Mouse (Mus musculus) limb, embryonic 10.5 days (tissue): ENCODE measurements around the gene Aqp11. TPM values are rescaled to one million over a fixed set of nuclear protein-coding genes. Genes with fewer than 3 reads are reported as not detected.

Experiments used
- DNase-seq: peaks from one replicate; pipeline ENCODE4 v3.0.0-alpha.2; 2017; ENCODE audit warnings: low spot score
- H3K27ac ChIP-seq: fragments of 300-500 bp; sonication (generic); 2 replicates; pipeline ENCODE4 v1.5.1; 2016; ENCODE audit warnings: mild to moderate bottlenecking
- H3K27me3 ChIP-seq: fragments of 300-500 bp; sonication (generic); 2 replicates; pipeline ENCODE4 v1.6.1; 2016; ENCODE audit warnings: low read depth, mild to moderate bottlenecking; ENCODE audit not compliant: poor library complexity, severe bottlenecking
- H3K36me3 ChIP-seq: fragments of 300-500 bp; sonication (generic); 2 replicates; pipeline ENCODE4 v1.6.1; 2016; ENCODE audit warnings: mild to moderate bottlenecking, moderate library complexity
- H3K4me1 ChIP-seq: fragments of 300-500 bp; sonication (generic); 2 replicates; pipeline ENCODE4 v1.6.1; 2016
- H3K4me3 ChIP-seq: fragments of 300-500 bp; sonication (generic); 2 replicates; pipeline ENCODE4 v1.5.1; 2016; ENCODE audit warnings: mild to moderate bottlenecking, moderate library complexity
- H3K9me3 ChIP-seq: fragments of 300-500 bp; sonication (generic); replicated peaks from 2 replicates; pipeline ENCODE4 v1.6.1; 2016; ENCODE audit warnings: mild to moderate bottlenecking
- WGBS: fragments of 180-500 bp; shearing (Covaris S2); methylation state at CpG from one replicate; pipeline ENCODE4 v1.1.7; 2016; 5-methylcytosine and 5-hydroxymethylcytosine counted together
- polyA plus RNA-seq: library from polyadenylated mRNA; unstranded; fragments of >200 nt; fragmentation: Nextera tagmentation; extraction: Ambion mirVana; gene quantifications from 2 replicates; pipeline ENCODE4 v1.2.1, GENCODE M21; 2016

Aqp11 gene
- polyA plus RNA-seq, 1 experiment from 2014 or later = 2.9 TPM

DNA sequence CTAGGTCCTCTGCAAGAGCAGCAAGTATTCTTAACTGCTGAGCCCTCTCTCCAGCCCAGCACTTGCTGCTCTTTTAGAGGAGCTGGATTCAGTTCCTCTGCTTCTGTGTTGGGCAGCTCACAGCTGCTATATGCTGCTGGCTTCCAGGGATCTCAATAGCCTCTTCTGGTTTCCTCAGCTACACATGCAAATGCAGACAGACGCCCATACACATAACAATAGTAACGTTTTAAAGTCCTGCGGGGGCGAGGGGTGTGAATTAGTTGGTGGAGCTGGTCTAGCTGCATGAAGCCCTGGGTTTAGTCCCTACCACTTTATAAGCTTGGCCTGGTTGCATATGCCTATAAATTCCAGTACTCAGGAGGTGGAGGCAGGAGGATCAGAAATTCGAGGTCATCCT, 19.0 kb downstream of the Aqp11 start:
- WGBS = 88% methylated on average over 5 of the region's 5 CpGs
- H3K4me3 ChIP-seq = no peak overlapping the region
- no peaks in the 10 kb centered on the region for H3K27me3 ChIP-seq
- no peak overlapping the region for H3K27ac ChIP-seq
- no peaks in the 10 kb centered on the region for H3K4me1 ChIP-seq
- H3K36me3 ChIP-seq = peaks cover 86% of the 10 kb centered on the region
- DNase-seq = no peak
- no peaks in the 10 kb centered on the region for H3K9me3 ChIP-seq

DNA sequence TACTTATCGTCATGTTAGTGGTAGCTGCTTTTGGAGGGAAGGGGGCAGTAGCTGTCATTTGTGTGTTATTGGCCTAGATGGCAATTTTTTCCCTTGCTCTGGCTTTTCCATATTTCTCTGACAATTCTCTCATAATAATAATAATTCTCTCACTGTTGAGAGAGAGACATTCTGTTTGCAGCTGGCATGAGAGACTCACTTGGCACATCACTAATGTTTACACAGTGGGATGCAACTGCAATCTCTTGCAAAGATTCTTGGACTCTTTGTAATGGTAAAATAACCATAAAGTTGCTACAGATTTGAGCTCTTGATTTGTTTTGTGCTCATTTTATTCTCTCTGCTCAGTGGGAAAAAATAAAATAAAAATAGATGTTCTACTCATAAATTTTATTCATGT, 20.8 kb downstream of the Aqp11 start:
- no peak overlapping the region for H3K27ac ChIP-seq
- H3K27me3 ChIP-seq = no peaks in the 10 kb centered on the region
- H3K36me3 ChIP-seq = peaks cover 92% of the 10 kb centered on the region
- 92% methylated on average over 1 of the region's 1 CpGs for WGBS
- H3K4me3 ChIP-seq = no peak overlapping the region
- no peaks in the 10 kb centered on the region for H3K9me3 ChIP-seq
- no peak for DNase-seq
- no peaks in the 10 kb centered on the region for H3K4me1 ChIP-seq

DNA sequence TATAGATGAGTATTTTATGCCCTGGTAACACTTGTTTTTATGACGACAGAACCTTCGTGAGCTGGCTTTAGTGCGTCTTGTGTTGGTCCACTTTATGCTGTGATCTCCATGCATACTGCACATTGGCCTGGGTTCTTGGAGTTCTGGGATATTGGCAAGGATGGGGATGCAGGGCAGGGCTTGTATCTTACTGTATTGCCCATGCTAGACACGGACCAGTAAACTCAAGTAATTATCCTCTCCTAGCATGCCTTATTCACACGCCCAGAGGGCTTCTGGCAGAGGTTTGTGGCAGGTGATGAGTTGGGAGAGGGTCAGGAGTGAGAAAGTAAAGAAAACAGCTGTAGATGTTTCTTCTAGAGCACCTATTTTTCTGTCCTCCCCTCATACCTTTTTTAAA, 23.4 kb downstream of the Aqp11 start:
- no peak for DNase-seq
- no peaks in the 10 kb centered on the region for H3K27me3 ChIP-seq
- H3K27ac ChIP-seq = no peak overlapping the region
- H3K4me3 ChIP-seq = no peak overlapping the region
- peaks cover 94% of the 10 kb centered on the region for H3K36me3 ChIP-seq
- H3K9me3 ChIP-seq = no peaks in the 10 kb centered on the region
- 94% methylated on average over 5 of the region's 5 CpGs for WGBS
- no peaks in the 10 kb centered on the region for H3K4me1 ChIP-seq

DNA sequence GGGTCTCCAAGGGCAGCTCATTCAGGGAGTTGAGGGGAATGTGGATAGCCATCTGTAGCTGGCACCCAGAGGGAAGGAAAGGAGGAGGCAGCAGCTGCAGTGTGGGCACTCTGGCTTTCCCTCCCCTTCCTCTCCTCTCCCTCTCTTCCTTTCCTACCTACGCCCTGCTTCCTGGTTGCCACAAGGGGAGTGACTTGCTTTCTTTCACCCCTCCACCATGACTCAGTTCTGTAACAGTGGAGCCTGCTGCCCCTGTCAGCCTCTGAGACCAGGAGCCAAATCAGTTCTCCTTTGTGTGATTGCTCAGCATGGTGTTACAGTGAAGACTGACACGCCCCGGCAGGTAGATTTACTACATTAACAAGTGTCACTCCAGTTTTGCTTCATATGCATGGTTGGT, 28.9 kb downstream of the Aqp11 start:
- Histone ChIP-seq H3K4me1 (no peaks in the 10 kb centered on the region), H3K36me3 (peaks cover 66% of the 10 kb centered on the region), H3K9me3 (no peaks in the 10 kb centered on the region), H3K27ac (no peak overlapping the region), H3K4me3 (no peak overlapping the region), H3K27me3 (no peaks in the 10 kb centered on the region)
- no peak for DNase-seq
- WGBS = 91% methylated on average over 3 of the region's 3 CpGs

DNA sequence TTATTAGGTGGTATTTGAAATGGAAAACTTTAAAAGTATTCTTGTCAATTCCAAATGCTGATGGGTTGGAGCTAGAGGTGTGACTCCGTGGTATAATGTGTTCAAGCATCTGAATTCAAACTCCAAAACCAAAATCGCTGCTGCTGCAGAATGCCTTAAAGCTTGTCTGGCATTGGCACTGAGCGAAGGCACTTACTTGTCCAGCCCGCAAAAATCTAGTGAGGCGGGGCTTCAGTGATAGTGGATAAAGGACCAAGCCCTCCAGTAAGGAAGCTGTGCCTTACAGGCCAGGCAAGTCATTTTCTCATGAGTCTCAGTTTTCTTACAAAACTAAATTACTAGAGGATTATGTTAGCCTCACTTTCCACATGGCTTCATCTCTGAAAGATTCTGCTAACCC, 30.3 kb downstream of the Aqp11 start:
- WGBS = 94% methylated on average over 5 of the region's 5 CpGs
- H3K4me3 ChIP-seq = no peak overlapping the region
- DNase-seq = no peak
- H3K36me3 ChIP-seq = peaks cover 52% of the 10 kb centered on the region
- H3K4me1 ChIP-seq = no peaks in the 10 kb centered on the region
- H3K27me3 ChIP-seq = no peaks in the 10 kb centered on the region
- H3K9me3 ChIP-seq = no peaks in the 10 kb centered on the region
- no peak overlapping the region for H3K27ac ChIP-seq

DNA sequence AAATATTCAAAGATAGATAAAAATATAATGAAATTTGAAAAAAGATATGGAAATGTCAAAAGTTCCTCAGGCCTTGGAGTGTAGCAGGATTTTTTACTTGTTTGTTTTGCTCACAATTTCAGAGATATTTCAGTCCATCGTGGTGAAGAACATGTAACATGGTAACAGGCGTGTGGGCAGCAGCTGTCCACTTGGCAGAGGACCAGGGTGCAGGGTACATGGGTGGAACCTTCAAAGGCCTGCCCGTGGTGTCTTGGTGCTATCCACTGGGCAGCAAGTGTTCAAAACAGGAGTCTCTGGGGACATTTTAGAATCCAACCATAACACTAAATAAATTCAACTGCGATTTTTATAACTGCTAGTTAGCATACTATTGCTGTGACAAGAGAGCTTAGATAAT, 31.0 kb downstream of the Aqp11 start:
- 96% methylated on average over 4 of the region's 4 CpGs for WGBS
- H3K4me1 ChIP-seq = no peaks in the 10 kb centered on the region
- no peaks in the 10 kb centered on the region for H3K27me3 ChIP-seq
- H3K4me3 ChIP-seq = no peak overlapping the region
- no peak overlapping the region for H3K27ac ChIP-seq
- H3K36me3 ChIP-seq = peaks cover 45% of the 10 kb centered on the region
- no peak for DNase-seq
- H3K9me3 ChIP-seq = no peaks in the 10 kb centered on the region

DNA sequence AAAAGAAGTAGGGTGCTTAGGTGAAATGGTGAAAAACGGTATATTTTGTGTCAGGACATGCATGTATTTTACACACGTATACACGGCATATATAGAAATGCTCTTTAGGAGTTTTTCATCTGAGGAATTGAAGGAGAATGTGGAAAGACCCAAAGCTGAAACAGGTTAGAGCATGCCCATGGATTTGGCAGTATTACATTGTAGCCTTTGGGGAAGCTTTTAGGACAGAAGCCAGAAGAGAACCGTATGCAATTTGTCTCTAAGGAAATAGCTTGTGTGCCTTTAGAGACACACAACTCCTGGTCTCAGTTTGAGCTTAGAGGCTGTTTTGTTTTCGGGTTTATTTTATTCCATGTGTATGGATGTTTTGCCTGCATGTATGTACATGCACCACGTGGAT, 37.0 kb downstream of the Aqp11 start:
- WGBS = 86% methylated on average over 6 of the region's 6 CpGs
- H3K36me3 ChIP-seq = peaks cover 28% of the 10 kb centered on the region
- no peak overlapping the region for H3K4me3 ChIP-seq
- no peaks in the 10 kb centered on the region for H3K27me3 ChIP-seq
- peaks cover 10% of the 10 kb centered on the region for H3K4me1 ChIP-seq
- H3K27ac ChIP-seq = no peak overlapping the region
- H3K9me3 ChIP-seq = 0 out of 2 replicates have a peak, but pooled peaks cover 1% of the 10 kb centered on the region
- no peak for DNase-seq

DNA sequence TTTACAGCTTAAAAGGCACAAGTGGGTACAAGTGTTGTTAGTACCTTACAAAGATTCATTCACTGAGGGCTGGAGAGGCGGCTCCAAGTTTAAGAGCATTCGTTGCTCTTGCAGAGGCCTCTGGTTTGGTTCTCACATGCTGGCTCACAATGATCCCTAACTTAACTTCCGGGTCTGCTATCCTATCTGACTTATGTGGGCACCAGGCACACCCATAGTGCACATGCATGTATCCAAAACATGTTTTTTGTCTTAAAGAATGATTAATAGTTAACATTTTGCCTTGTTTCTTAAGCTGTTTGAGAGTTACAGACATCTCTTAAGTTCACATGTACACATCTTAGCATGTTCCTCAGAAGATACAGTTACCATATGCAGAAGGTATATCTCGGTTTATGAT, 37.9 kb downstream of the Aqp11 start:
- 0 out of 2 replicates have a peak, but pooled peaks cover 1% of the 10 kb centered on the region for H3K9me3 ChIP-seq
- DNase-seq = no peak
- no peak overlapping the region for H3K4me3 ChIP-seq
- 90% methylated on average over 4 of the region's 4 CpGs for WGBS
- H3K4me1 ChIP-seq = peaks cover 14% of the 10 kb centered on the region
- peaks cover 27% of the 10 kb centered on the region for H3K36me3 ChIP-seq
- H3K27me3 ChIP-seq = no peaks in the 10 kb centered on the region
- H3K27ac ChIP-seq = no peak overlapping the region

DNA sequence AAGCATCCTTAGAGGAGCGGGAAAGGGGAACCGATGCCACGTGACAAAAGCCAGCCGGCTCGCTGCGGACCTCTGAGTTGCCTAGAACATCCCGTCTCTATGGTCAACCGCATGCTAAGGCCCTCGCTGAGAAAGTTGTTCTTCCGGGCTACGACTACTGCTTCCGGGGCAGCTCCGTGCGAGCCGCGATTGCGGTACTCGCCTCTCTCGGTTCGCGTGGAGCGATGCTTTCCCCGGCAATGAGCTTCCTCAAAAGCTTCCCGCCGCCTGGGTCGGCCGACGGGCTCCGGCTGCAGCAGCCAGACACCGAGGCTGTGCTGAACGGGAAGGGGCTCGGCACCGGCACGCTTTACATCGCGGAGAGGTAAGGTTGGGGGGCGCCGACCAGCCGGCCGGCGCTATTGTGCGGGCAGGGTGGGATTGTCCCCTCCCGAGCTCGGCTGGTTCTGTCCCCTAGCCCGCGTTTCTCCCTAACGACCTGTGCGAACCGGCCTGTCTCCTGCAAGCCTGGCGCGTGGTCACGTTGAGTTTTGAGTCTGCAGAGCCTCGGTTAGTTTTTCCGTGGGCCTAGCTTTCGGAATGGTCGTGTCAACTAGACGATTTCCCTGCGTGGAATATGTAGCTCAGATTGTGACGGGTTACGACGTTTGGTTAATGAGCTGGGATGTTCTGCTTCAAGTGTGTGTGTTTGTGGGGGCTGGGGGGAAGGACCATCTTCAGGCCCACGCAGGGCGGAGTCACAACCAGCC, 41.4 kb downstream of the Aqp11 start, which contains the start of gene Clns1a:
Gene Clns1a (plus strand): TSS at position 129 of the 749 bp plus-strand sequence.
- H3K9me3 ChIP-seq = 0 out of 2 replicates have a peak, but pooled peaks cover 1% of the 10 kb centered on the region
- H3K27ac ChIP-seq = peak within 1 kb of the TSS; percentile 93

DNA sequence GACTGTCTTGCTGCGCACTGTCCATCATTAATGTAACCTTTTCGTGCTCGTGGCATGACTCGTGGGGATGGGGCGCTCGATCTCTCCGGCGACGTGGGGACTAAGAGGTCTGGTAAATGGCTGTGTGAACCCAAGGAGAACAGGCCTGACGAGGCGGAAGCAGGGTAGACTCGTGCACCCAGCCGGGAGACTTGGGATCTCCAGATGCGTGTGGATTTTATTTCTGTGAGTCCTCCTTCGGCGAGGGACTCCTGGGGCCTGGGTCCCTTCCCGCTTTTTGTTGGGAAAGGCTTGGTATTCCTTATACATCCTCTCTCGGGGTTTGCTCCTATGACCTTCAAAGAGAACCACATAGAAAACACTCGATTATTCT, 42.0 kb downstream of the Aqp11 start:
- Histone ChIP-seq H3K36me3 (peaks cover 23% of the 10 kb centered on the region), H3K9me3 (0 out of 2 replicates have a peak, but pooled peaks cover 1% of the 10 kb centered on the region), H3K4me3 (peak overlapping the region; percentile 97), H3K27me3 (no peaks in the 10 kb centered on the region), H3K27ac (peak overlapping the region; percentile 93), H3K4me1 (peaks cover 14% of the 10 kb centered on the region)
- no peak for DNase-seq
- 42% methylated on average over 19 of the region's 19 CpGs for WGBS

More for the DNA sequence above, 41.4 kb downstream of the Aqp11 start, which contains the start of gene Clns1a:
- Histone ChIP-seq H3K27me3 (no peaks in the 10 kb centered on the region), H3K4me3 (peak within 1 kb of the TSS; percentile 97), H3K36me3 (peaks cover 27% of the 10 kb centered on the region), H3K4me1 (peaks cover 14% of the 10 kb centered on the region)
- under 1% methylated on average over 63 of the region's 63 CpGs for WGBS
- DNase-seq = peak; percentile 90

DNA sequence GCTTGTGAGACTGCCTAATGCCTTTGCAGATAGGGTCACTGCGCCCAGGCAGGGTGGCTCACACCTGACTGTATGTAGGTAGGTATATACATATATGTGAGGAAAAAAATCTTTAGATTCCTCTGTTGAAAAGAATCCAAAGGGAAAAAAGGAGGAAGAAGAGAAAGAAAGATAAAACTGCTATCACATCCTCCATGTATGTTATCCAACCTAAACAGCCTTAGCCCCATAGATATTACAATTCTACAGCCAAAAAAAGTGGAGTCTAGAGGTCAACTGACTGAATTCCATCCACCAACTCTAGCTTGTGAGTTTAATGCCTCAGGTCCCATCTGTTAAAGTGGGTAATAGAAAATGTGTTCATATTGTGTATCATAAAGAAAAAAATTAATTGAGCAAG, 42.6 kb downstream of the Aqp11 start:
- no peak overlapping the region for H3K27ac ChIP-seq
- 0 out of 2 replicates have a peak, but pooled peaks cover 1% of the 10 kb centered on the region for H3K9me3 ChIP-seq
- peaks cover 14% of the 10 kb centered on the region for H3K4me1 ChIP-seq
- DNase-seq = no peak
- 98% methylated on average over 1 of the region's 1 CpGs for WGBS
- H3K4me3 ChIP-seq = no peak overlapping the region
- H3K36me3 ChIP-seq = peaks cover 23% of the 10 kb centered on the region
- H3K27me3 ChIP-seq = no peaks in the 10 kb centered on the region

DNA sequence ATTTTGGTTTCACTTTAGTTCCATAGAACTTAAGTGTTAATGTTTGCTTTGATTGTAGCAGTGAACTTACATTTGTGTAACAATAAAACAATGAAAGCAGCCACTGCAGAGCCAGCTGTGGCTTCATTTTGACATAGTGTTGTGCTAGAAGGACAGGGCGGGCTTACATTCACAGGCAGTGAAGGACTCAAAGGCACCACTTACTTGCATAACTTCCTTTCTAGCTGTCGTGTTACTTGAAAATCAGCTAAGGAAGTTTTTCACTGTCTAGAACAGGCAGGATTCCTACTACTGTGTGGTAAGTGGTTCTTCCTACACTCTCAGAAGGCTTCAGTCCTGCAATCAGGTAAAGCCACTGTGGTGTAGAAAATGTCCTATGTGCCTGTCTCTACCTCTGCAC, 50.3 kb downstream of the Aqp11 start:
- H3K4me1 ChIP-seq = no peaks in the 10 kb centered on the region
- H3K4me3 ChIP-seq = no peak overlapping the region
- peaks cover 58% of the 10 kb centered on the region for H3K36me3 ChIP-seq
- no peak overlapping the region for H3K27ac ChIP-seq
- H3K9me3 ChIP-seq = no peaks in the 10 kb centered on the region
- H3K27me3 ChIP-seq = no peaks in the 10 kb centered on the region
- 92% methylated on average over 2 of the region's 2 CpGs for WGBS
- DNase-seq = no peak

DNA sequence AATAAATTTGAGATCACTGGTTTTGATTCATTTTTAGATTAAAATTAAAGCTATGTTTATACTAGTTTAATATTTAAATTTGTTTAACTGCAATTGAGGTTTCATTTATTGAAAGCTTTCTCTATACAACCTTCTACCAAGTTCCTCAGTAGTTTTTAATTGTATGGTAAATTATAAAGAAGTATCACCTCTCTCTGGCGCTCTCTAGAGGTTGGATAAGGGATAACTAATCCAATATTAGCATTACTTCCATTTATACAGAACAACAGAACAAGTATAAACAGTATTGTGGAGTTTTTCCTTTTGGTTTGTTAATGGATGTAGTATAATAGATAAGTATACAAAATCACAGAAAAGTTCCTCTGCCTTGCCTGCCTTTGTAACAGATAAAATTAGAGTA, 58.9 kb downstream of the Aqp11 start:
- Histone ChIP-seq H3K27ac (no peak overlapping the region), H3K4me3 (no peak overlapping the region), H3K4me1 (no peaks in the 10 kb centered on the region), H3K9me3 (no peaks in the 10 kb centered on the region), H3K27me3 (no peaks in the 10 kb centered on the region), H3K36me3 (peaks cover 80% of the 10 kb centered on the region)
- DNase-seq = no peak
- WGBS = 21% methylated on average over 1 of the region's 1 CpGs
